Mouse (Mus musculus) heart, embryonic 14.5 days (tissue): ENCODE measurements around the gene Gcnt1. TPM values are rescaled to one million over a fixed set of nuclear protein-coding genes. Genes with fewer than 3 reads are reported as not detected.

Experiments
- ATAC-seq: fragments of 200-750 bp; cut with Nextera tagmentation; 2 replicates; pipeline ENCODE4 v1.8.0; 2017; ENCODE audit warnings: low read depth, moderate TSS enrichment; ENCODE audit not compliant: insufficient number of reproducible peaks, insufficient read depth, low FRiP score
- H3K27ac ChIP-seq, 2 experiments: fragments of 200-500 bp in 1 of 2; fragments of 300-500 bp in 1 of 2; sonication (generic) in 1 of 2; replicated peaks in 1 of 2; 2 replicates each; pipeline ENCODE4 v1.5.1; 2012 to 2014; ENCODE audit warnings: low read depth in 2 of 2, low read length in 2 of 2, control low read depth in 1 of 2, mild to moderate bottlenecking in 1 of 2, mixed read lengths in 1 of 2; ENCODE audit not compliant: control insufficient read depth in 1 of 2, insufficient read depth in 1 of 2
- H3K27me3 ChIP-seq: fragments of 300-500 bp; sonication (generic); 2 replicates; pipeline ENCODE4 v1.6.1; 2014; ENCODE audit warnings: mild to moderate bottlenecking, low read length, control low read depth; ENCODE audit not compliant: control insufficient read depth, insufficient read depth
- H3K36me3 ChIP-seq: fragments of 300-500 bp; sonication (generic); 2 replicates; pipeline ENCODE4 v1.6.1; 2014; ENCODE audit warnings: mild to moderate bottlenecking, control low read depth, low read length, mixed read lengths; ENCODE audit not compliant: control insufficient read depth, insufficient read depth
- H3K4me1 ChIP-seq, 2 experiments: fragments of 200-500 bp in 1 of 2; fragments of 300-500 bp in 1 of 2; sonication (generic) in 1 of 2; 2 replicates each; pipeline ENCODE4 v1.6.1; 2012 to 2014; ENCODE audit warnings: low read length in 2 of 2, control low read depth in 1 of 2, mixed read lengths in 1 of 2; ENCODE audit not compliant: control insufficient read depth in 2 of 2, insufficient read depth in 2 of 2
- H3K4me2 ChIP-seq: fragments of 300-500 bp; sonication (generic); 2 replicates; pipeline ENCODE4 v1.6.1; 2014; ENCODE audit warnings: mild to moderate bottlenecking, low read length
- H3K4me3 ChIP-seq, 2 experiments: fragments of 200-500 bp in 1 of 2; fragments of 300-500 bp in 1 of 2; sonication (generic) in 1 of 2; 2 replicates each; pipeline ENCODE4 v1.5.1; 2012 to 2014; ENCODE audit warnings: low read length in 2 of 2, mild to moderate bottlenecking in 2 of 2, control low read depth in 1 of 2, low read depth in 1 of 2, moderate library complexity in 1 of 2; ENCODE audit not compliant: control insufficient read depth in 1 of 2, insufficient read depth in 1 of 2
- H3K9ac ChIP-seq: fragments of 300-500 bp; sonication (generic); 2 replicates; pipeline ENCODE4 v1.6.1; 2014; ENCODE audit warnings: mild to moderate bottlenecking, low read length
- H3K9me3 ChIP-seq: fragments of 300-500 bp; sonication (generic); 2 replicates; pipeline ENCODE4 v1.6.1; 2016; ENCODE audit warnings: low read length, control low read depth; ENCODE audit not compliant: control insufficient read depth
- WGBS: fragments of 180-500 bp; shearing (Covaris S2); extraction: QIAGEN DNeasy Blood & Tissue Kit; methylation state at CpG from one replicate; pipeline ENCODE4 v1.1.7; 2014; 5-methylcytosine and 5-hydroxymethylcytosine counted together
- polyA plus RNA-seq: library from polyadenylated mRNA; unstranded; fragments of >200 nt; fragmentation: Nextera tagmentation; extraction: Ambion mirVana; gene quantifications from 2 replicates; pipeline ENCODE4 v1.2.1, GENCODE M21; 2014

Gene Gcnt1
- polyA plus RNA-seq, 1 experiment from 2014 or later: 9.9 TPM

GRCm38 (mm10) chr19:17403175-17403574 lies 30.5 kb upstream of the Gcnt1 start:
- 84% methylated on average over 4 of the region's 4 CpGs for WGBS
- Histone ChIP-seq H3K9ac (no peak overlapping the region), H3K27ac (no peak overlapping the region), H3K4me3 (no peak overlapping the region), H3K9me3 (0 out of 2 replicates have a peak, but pooled peaks cover 4% of the 10 kb centered on the region), H3K4me1 (no peaks in the 10 kb centered on the region), H3K27me3 (no peaks in the 10 kb centered on the region), H3K36me3 (peaks cover 27% of the 10 kb centered on the region), H3K4me2 (no peak overlapping the region)
- ATAC-seq: no peak

GRCm38 (mm10) chr19:17400571-17400970 lies 27.9 kb upstream of the Gcnt1 start:
- WGBS: 69% methylated on average over 4 of the region's 4 CpGs
- ATAC-seq: no peak
- Histone ChIP-seq H3K4me3 (no peak overlapping the region), H3K27ac (no peak overlapping the region), H3K36me3 (peaks cover 42% of the 10 kb centered on the region), H3K9ac (no peak overlapping the region), H3K9me3 (no peaks in the 10 kb centered on the region), H3K4me1 (no peaks in the 10 kb centered on the region; a peak in 1 of 4 replicates), H3K27me3 (no peaks in the 10 kb centered on the region), H3K4me2 (no peak overlapping the region)

DNA sequence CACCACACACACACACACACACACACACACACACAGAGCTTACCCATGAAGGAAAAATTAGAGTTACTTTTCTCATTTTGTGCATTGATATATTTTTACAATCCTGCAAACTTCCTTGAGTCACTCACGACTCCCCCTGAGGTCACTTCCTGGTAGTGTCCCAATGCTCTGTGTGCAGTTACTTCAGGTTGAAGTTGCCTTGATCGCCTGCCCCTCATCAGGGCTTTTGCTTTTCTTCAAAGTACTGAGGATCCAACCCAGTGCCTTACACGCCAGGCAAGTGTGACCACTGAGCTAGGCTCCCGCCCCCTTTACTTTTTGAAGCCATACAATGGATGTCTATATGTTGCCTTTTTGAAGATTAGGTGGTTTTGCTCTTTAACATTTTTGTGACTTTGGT lies 27.3 kb upstream of the Gcnt1 start:
- no peak for ATAC-seq
- peaks cover 43% of the 10 kb centered on the region for H3K36me3 ChIP-seq
- no peaks in the 10 kb centered on the region for H3K27me3 ChIP-seq
- H3K4me1 ChIP-seq: peaks cover 0 to 4% of the 10 kb centered on the region in 2 experiments; a peak in 3 of 4 replicates
- no peak overlapping the region for H3K27ac ChIP-seq
- no peak overlapping the region for H3K4me3 ChIP-seq
- H3K4me2 ChIP-seq: no peak overlapping the region
- no peak overlapping the region for H3K9ac ChIP-seq
- H3K9me3 ChIP-seq: no peaks in the 10 kb centered on the region
- WGBS: 79% methylated on average over 4 of the region's 4 CpGs

- 70% methylated on average over 5 of the region's 5 CpGs for WGBS
- ATAC-seq: no peak
- Histone ChIP-seq H3K27ac (no peak overlapping the region), H3K9me3 (no peaks in the 10 kb centered on the region), H3K36me3 (peaks cover 43% of the 10 kb centered on the region), H3K9ac (no peak overlapping the region), H3K4me3 (no peak overlapping the region), H3K27me3 (no peaks in the 10 kb centered on the region), H3K4me1 (peaks cover 2 to 14% of the 10 kb centered on the region in 2 experiments; a peak in 3 of 4 replicates), H3K4me2 (no peak overlapping the region)
These were observed 25.3 kb upstream of the Gcnt1 start for GRCm38 (mm10) chr19:17397922-17398321.

DNA sequence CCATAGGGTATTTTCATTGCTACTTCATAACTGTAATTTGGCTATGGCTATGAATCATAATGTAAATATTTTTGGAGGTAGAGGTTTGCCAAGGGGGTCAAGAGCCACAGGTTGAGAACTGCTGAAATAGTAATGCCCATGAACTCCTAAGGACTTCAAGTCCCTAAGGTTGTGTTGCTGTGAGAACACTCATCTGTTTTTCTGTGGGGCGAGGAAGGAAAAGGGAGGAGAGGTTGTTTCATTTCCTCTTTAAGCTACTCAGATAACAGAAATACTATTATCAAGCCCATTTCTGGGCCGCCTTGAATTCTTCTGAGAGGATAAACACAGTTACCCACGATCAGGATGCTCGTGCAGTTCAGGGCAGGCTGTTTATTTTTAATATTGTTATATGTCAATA lies 24.2 kb upstream of the Gcnt1 start:
- Histone ChIP-seq H3K4me2 (no peak overlapping the region), H3K36me3 (peaks cover 43% of the 10 kb centered on the region), H3K4me3 (no peak overlapping the region), H3K9me3 (no peaks in the 10 kb centered on the region), H3K27ac (peak overlapping the region in 1 of 2 experiments; percentile 41; a peak in 1 of 4 replicates), H3K9ac (no peak overlapping the region), H3K27me3 (no peaks in the 10 kb centered on the region), H3K4me1 (peaks cover 2 to 14% of the 10 kb centered on the region in 2 experiments; a peak in 3 of 4 replicates)
- ATAC-seq: no peak
- WGBS: 52% methylated on average over 4 of the region's 4 CpGs

DNA sequence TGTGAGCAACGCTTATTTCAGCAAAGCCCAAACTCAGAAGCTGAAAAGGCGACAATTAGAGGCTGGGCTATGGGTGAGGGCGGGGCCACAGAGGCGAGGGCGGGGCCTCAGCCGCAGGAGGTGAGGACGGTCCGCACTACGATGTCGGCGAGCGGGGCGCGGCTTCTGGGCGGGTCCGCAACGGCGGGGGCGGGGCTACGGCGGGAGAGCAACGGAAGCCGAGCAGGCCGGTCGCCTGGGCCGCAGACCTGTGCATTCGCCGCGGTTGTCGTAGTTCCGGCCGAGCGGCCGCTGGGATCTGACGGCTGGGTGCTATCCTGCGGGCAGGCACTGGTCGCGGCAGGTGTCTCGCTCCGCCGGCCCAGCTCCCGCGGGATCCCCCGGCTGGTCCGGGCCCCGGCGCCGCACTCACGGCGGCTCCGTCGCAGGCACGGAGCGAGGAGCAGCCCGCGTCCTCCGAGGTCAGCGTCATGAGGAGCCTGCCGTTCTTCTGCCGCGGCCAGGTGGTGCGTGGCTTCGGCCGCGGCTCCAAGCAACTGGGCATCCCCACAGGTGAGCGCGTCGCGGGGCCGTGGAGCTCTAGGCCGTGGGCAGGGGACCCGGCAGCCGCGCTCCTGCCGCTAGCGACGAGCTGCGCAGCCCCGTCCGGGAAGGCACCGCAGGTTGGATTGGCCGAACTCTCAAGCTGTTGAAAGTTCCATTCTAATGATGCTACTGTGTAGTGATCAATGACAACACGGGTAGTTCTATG lies 21.4 kb upstream of the Gcnt1 start, which contains the start of gene Rfk:
Rfk (plus strand) TSS at position 203 of the 751 bp plus-strand sequence.
- peak within 1 kb of the TSS; percentile 71 to 94 for H3K4me3 ChIP-seq
- H3K36me3 ChIP-seq: peaks cover 25% of the 10 kb centered on the region
- peaks cover 2 to 14% of the 10 kb centered on the region in 2 experiments; a peak in 3 of 4 replicates for H3K4me1 ChIP-seq
- H3K9me3 ChIP-seq: no peaks in the 10 kb centered on the region
- under 1% methylated on average over 83 of the region's 83 CpGs for WGBS
- H3K27ac ChIP-seq: peak within 1 kb of the TSS; percentile 9 to 69
- peak; percentile 96 for ATAC-seq
- peak within 1 kb of the TSS; percentile 95 for H3K9ac ChIP-seq
- no peaks in the 10 kb centered on the region for H3K27me3 ChIP-seq
- H3K4me2 ChIP-seq: peak within 1 kb of the TSS; percentile 70

DNA sequence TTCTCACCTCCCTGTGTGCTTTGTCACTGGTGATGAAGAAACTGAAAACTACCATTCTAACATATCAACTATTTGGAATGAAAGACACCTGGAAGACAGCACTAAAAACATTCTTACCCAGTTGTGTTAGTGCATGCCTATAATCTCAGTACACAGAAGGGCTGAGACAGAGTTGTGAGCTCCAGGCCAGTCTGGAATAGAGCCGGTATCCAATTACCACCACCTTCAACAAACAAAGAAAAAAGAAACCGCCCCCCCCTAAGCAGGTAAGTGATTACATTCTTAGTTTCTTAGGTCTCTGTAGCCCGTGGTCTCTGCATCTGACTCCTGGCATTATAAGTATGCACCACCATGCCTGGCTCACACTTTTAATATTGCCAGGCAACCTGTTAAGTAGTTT lies 20.2 kb upstream of the Gcnt1 start:
- H3K27ac ChIP-seq: no peak overlapping the region
- H3K9me3 ChIP-seq: no peaks in the 10 kb centered on the region
- H3K36me3 ChIP-seq: peaks cover 14% of the 10 kb centered on the region
- H3K4me2 ChIP-seq: peak overlapping the region; percentile 70
- no peak overlapping the region for H3K4me3 ChIP-seq
- H3K9ac ChIP-seq: no peak overlapping the region
- ATAC-seq: no peak
- 13% methylated on average over 3 of the region's 3 CpGs for WGBS
- peaks cover 2 to 14% of the 10 kb centered on the region in 2 experiments; a peak in 3 of 4 replicates for H3K4me1 ChIP-seq
- H3K27me3 ChIP-seq: no peaks in the 10 kb centered on the region
